Mouse (Mus musculus): ENCODE data around the gene Cers5.

- TF ChIP-seq CTCF (IDR thresholded peaks at IDR 0.05; ENCODE audit: low read depth, low read length) (no peak), TAL1 (conservative IDR thresholded peaks at IDR 0.05; ENCODE audit: low read depth, low read length) (no peak), POLR2AphosphoS5 (IDR thresholded peaks at IDR 0.05; ENCODE audit: insufficient replicate concordance, low read depth, low read length) (no peak), GATA1 (IDR thresholded peaks at IDR 0.05; ENCODE audit: borderline replicate concordance, low read length) (no peak), GATA2 (IDR thresholded peaks at IDR 0.05; ENCODE audit: borderline replicate concordance, low read depth, low read length) (no peak)
Measured at GRCm38 (mm10) chr15:99772925-99773324, 240 bp upstream of the Cers5 start.
